Mouse (Mus musculus) activated CD4-positive, CD25-positive, alpha-beta regulatory T cell, adult 4 months (primary cell): ENCODE measurements around the gene Scd1. TPM values are rescaled to one million over a fixed set of nuclear protein-coding genes. Genes with fewer than 3 reads are reported as not detected.
A peak's percentile ranks its signal among the peaks of the same experiment; 100 is the strongest.
"Not testable (repeated sequence)": the region's sequence is repeated elsewhere in the genome, so short reads cannot be mapped to it uniquely, and the experiment has no call there.

Experiments used
- ATAC-seq: one replicate; pipeline ENCODE4 v1.8.0; 2017
- polyA plus RNA-seq, 2 experiments: library from polyadenylated mRNA; unstranded; fragments of 100-300 nt; shearing (Covaris generic); gene quantifications; one replicate each; pipeline ENCODE4 v1.2.1; 2017

Scd1 gene
- polyA plus RNA-seq, 2 experiments from 2014 or later, result 3.2 TPM; not detected in 1

DNA sequence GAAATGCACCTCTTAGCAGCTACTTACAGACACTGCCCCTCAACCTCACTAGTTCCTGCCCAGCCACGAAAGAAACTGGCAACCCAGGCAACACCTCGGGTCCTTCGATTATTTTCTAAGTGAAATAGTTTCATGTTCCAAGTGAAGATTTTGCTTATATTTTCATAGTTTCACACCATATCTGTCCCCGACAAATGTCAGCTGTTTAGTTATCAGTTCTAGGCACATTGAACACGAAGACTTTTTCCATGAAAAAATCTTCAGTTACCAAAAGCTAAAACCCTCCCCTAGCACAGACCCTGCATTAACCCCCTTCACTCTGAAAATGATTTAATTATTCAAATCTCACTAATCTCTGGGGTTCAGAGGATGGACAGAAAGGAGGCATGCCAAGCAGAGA lies 10.9 kb downstream of the Scd1 start:
- ATAC-seq, result no peak

DNA sequence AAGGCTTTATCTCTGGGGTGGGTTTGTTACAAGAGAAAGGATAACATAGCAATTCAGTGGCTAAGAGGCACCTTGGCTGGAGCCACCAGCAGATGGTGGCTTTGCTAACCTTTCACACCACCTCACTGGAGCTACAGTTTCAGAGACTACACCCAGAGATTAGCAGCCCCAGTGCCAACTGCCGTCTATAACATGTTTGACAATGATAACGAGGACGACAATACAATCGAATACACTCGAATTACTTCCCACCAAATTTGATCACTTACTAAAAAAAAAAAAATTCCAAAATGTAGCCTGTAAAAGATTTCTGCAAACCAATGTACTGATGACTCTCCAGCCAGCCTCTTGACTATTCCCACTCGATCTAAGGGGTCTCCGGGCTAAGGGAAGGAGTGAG lies 12.7 kb downstream of the Scd1 start:
- ATAC-seq, result no peak

DNA sequence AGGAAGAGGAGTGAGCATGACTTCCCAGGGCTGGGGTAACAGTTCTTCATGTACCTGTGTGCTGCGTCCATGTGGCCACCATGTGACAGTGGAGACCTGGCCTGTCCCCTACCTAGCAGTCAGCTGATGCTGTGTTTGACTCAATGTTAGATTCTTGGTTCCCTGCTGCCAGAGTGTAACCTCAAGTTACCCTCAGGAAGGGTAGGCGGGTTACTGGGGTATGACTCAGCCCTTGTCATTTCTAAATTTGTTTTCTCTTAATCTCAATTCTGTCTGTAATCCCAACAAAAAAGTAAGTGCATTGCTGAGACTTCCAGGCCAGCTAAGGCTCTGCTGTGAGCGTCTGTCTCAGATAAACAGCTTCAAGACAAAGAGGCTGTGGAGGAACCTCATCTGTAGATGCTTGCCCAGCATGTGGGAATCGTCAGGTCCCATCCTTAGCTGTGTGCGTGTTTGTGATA lies 13.7 kb downstream of the Scd1 start:
- ATAC-seq, result no peak

DNA sequence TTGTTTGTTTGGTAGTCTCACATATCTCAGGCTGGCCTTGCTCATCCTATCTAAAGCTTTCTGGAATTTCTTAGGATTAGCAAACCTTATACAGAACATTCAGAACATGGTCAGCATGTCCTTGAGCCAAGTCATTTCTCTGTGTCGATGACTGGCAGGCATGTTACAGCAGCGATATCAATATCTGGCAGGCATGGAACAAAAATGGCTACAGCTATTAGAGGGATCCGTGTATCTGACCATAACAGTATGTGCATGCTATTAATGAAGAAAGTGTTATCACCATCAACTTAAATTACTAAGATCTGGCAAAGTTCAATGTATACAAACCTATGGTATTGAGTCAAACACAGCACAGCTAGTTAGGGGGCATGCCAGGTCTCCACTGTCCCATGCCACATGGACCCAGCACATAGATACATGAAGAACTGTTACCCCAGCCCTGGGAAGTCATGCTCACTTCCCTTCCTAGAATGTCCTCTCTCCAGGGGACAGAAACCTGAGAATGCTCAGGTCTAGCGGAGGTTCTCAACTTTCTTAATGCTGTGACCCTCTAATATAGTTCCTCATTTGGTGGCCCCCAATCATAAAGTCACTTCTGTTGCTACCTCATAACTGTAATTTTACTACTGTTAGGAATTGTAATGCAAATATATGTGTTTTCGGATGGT lies 15.2 kb downstream of the Scd1 start:
- no peak for ATAC-seq

DNA sequence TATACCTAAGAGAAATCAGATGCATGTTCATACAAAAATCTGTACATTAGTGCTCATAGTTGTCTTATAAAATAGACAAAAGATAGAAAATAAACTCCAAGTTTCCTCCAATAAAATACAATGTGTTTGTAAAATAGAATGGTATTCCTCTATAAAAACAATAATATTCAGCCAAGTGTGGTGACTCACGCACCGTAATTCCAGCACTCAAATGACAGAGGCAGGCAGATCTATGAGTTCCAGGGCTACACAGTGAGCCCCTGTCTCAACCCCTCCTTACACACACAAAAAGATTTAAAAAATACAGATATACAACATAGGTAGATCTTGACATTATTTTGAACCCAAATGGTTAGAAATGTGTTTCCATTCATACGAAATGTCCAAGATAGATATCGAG lies 15.8 kb downstream of the Scd1 start:
- no peak for ATAC-seq

DNA sequence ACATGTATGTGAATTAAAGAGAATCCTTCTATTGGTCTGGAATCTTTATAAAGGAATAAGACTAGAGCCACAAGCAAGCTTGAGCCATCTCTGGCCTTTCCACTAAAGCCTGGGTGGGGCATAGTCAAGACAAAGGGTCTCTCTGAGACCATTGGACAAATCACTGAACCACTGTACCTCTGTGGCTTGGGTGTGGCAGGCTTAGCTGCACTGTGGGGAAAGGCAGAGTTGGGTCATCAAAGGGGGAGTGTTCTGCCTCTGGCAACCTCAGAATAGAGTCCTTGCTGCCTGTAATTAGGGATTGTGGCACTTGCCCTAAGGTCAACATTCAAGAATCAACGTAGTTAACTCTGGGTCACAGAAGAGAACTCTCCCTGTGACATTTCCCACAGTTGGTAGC lies 18.2 kb downstream of the Scd1 start:
- ATAC-seq, result no peak

DNA sequence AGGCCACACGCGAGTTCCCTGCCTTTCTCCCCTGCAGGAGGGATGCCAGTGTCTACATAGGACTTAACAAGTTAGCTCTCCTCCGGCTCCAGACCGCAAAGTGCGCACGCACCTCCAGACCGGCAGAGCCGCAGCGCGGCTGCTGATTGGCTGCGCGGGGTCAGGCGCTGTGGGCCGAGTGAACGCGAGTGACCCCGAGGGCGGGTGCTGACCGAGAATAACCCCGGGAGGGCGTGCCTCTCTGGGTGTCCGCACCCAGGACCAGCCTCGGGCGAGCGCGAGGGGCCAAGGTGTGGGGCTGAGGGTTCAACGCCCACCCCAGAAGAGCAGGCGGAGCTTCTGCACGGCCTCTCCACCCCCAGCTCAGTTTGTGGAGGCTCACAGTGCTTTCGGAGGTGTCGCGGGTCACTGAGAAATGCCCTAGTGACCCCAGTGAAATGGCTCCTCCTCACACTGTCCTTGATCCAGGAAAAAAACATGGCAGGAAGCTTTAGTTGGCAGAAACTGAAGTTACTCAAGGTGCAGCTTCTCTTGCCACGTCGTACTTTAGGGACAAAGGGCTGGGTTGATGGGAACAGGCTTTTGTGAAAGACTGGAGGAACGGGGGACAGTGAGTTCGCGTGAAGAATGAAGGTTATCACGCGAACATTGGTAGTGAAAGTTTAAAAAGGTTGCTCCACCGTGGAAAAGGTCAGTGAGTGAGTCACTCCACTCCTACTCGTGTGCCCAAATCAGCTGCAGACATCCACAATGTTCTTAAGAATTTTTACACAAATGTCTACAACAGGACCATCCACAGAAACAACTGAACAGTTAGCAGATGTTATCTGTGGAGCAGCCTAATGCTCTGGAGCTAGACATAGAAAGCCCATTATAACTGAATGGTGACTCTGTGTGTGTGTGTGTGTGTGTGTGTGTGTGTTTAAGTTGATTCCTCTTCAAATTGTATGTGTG lies 18.9 kb downstream of the Scd1 start:
- peak; percentile 96 for ATAC-seq

DNA sequence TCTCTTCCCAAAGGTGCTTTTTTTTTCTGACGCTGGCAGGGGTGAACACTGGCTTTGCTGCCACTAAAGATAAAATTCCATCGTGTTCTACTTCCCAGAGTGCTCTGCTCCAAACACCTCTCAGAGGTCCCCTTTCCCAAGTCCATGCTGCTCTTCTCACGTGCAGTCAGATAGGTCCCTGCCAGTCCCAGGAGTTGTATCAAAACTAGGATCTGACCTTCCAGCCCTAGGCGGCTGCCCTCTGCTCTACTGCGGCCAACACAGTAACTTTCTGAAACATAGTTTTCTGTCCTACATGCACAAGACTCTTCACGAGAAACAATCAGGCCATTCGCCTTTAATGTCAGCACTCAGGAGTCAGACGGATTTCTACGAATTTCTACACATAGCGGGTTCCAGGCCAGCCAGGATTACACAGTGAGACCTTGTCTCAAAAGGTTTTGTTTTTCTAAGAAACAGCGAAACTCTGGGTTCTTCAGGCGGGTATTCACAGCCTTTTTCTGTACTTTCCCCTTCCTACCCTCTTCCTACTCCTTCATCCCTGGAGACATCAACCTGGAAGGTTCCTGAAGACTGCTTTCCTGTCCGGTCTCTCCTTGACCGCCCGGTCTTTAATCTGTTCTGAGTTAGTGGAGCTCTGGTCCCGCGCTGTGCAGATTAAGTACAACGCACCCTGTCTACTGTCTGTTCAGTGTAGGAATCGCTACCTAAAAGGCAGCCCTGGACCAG lies 19.8 kb downstream of the Scd1 start:
- no peak for ATAC-seq

DNA sequence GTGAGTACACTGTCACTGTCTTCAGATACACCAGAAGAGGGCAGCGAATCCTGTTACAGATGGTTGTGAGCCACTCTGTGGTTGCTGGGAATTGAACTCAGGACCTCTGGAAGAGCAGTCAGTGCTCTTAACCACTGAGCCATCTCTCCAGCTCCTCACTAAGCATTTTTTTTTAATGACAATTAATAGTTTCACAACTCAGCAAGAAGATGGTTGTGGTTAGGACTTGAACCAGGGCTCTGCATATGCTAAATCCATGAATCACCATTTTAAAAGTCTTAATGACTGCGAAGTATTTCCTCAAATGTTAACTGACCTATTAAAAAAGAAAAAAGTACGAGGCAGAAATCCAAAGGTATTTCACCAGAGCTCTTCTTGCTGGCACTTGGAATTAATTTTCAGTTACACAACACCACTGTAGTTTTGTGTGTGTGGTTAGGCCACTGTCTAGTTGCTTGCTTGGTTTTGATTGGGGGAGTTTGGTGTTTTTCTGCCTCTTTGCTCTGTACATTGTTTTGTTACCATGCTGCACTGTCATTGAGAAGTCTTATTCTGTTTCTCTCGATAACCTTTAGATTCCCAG lies 20.5 kb downstream of the Scd1 start:
- ATAC-seq, result no peak

DNA sequence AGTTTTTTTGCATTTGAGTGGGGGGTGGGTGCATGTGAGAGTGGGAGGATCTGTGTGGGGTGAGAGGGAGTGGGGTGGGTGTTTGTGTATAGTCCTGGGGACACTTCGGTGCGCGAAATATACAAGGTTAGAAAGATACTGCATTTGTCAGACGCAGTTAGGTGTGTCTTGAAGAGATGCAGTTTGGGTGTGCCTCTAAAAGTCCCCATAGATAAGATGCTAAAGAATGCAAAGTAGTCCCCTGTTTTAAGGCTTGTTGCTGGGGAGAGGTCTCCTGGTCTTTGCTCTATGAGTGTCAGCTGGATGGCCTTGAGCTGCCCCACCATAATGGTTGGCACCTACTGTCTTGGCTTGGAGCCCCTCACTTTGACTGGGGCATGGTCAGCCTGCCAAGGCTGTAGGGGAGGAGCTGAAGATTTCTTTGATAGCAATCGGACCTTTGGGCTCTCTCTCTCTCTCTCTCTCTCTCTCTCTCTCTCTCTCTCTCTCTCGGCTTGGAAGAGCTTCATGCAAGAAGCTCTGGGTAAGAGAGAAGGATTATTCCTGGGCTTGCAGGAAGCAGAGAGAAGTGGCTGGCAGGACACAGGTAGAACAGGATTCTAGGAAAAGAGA lies 21.7 kb downstream of the Scd1 start:
- ATAC-seq, result no peak

DNA sequence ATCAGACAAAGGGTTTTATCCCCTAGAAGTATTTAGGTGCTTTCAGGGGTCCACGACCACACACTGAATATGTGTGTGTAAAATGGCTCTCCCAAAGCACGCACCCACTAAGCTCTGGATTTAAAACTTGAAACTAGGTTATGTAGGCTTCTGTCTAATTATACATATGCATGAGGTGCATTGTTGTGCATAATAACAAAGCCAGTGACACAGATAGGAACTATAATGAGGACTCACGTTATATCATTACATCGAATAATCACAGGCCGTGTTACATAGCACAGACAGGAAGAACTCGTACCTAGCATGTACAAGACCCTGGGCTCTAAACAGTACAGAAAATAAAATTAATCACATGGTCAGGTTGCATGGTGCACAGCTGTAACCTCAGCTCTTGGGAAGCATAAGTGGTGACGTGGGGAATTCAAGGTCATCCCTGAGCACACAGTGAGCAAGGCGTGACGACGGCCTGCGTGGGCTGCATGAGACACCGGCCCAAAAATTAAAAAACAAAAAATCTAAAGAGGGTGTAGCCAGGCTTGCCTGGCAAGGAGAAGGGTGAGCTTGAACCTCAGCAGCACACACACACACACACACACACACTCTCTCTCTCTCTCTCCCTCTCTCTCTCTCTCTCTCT lies 24.9 kb downstream of the Scd1 start:
- ATAC-seq, result no peak

DNA sequence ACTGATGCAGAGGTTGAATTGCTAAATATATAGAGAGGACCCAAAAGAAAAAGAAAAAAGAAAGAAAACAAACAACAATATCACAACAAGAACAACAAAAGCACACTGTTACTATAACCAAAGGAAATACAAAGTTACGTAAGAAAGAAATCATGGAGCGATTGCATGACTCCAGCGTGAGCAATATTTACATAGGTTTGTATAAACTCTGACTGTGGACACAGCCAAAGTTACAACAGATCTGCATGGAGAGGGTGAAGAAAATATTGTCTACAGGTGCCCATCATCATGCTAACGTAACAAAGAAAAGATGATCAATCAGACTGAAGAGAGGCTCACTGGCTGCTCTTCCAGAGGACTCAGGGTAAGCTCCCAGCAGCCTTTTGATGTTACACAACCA lies 27.6 kb downstream of the Scd1 start:
- no peak for ATAC-seq

DNA sequence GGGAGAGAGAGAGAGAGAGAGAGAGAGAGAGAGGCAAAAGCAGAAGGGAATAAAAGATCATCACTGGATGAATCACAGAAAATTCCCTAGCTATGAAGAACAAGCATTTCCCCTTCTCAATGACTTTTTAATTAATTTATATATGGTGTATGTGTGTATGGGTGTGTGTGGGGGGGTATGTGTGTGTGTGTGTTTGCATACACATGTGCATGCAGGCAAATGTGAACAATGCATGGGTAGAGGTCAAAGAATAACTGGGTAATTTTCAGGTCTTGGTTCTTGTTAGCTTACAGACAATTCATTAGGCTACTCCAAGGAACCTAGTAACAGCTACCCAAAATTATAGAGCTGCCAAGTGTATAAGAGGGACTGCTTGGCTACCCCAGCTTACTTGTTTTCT lies 28.6 kb downstream of the Scd1 start:
- no peak for ATAC-seq

DNA sequence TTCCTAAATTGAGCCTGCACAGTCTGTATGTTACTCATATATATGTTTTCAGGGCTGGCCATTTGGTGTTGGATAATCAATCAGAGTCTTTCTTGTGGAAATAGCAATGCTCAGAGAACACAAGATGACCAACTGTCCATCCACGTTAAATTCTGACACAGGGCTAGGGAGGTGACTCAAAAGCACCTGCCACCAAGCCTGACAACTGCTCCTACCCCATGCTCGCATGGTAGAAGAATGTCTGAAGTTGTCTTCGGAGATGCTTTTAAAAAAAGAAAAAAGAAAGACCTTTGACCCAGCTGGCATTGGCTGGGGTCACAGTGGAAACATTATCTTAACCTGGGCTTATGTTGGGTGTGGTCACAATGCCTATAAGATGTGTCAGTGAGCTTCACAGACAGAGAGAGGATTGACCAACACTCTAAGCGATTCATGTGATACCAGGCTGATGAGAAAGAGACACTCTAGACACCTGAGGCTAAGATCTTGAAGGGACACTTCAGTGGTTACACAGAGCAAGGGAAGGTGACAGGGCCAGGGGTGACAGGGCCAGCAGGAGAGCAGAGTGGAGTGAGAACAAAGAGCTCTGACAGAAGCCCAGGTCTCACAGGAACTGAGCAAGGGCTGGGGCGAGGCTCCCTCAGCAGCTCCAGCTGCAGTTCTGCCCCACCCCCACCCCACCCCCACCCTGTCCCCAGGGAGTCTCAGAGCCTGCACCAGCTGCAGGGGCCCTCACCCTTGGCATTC lies 29.9 kb downstream of the Scd1 start:
- no peak for ATAC-seq

DNA sequence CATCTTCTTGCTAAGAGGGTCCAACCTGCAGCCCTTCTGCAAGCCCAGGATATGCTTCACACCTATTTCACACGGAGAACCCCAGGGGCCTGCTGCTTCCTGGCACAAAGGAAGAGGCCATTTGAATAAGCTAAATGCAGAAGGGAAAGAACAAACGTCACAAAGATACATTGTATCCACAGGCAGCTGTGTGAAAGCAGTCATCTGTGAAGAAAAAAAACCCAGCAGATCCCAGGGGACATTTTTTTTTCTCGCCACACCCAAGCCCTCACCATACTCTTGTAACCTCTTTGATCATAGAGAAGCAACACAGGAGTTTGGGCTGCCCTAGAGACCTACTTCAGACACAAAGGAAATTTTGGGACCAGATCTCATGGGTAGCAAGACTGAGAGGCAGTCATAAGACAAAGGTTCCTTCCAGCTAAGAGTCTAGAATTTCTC lies 31.1 kb downstream of the Scd1 start:
- no peak for ATAC-seq

DNA sequence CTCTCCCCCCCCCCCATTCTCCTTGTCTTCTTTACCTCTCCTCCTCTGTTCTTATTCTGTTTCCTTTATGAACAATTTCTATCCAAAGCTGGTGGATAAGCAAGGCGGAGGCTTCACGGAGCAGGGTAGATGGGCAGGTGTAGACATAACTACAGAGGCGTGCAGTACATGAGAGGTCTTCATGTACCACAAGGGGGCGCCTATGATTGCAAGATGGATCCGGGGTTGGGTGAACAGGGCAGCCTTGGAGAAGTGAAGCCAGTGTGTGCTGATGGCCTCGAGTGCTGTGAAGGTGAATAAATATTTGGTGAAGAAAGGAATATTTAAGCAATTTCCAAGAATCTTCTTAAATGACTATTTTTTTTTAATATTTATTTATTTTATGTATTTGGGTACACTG lies 34.7 kb downstream of the Scd1 start:
- peak; percentile 73 for ATAC-seq

DNA sequence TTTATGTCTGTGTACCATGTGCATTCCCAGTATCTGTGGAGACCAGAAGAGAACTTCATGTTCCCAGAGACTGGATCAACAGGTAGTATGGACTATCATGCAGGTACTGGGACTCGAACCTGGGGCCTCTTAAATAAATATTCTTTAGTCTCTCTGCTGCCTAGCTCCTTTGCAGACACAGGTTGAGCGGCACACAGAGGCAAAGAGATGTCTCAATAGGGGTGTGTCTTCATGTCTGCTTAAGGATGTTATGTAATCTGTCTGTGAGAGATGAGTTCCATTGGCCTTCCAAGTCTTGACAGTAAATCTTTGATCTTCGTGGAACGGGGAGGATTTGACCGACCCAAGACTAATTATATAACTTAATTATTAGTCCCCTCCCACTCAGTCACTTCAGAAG lies 37.4 kb downstream of the Scd1 start:
- no peak for ATAC-seq

DNA sequence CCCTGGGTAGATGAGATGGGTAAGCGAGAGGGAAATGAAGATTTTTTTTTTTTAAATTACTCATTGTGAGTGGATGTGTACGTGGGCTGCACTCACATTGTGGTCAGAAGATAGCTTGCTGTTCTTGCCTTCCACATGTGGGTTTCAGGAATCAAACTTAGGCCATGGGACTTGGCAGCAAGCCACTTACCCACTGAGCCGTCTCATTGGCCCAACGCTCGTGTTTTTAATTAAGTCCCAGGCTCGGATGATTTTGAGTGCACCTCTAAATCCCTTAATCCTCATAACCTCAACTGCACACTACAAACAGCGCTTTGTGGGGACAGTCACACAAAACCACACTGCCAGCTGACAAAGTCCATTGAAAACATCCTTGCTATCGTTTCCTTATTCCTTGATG lies 38.3 kb downstream of the Scd1 start:
- no peak for ATAC-seq

DNA sequence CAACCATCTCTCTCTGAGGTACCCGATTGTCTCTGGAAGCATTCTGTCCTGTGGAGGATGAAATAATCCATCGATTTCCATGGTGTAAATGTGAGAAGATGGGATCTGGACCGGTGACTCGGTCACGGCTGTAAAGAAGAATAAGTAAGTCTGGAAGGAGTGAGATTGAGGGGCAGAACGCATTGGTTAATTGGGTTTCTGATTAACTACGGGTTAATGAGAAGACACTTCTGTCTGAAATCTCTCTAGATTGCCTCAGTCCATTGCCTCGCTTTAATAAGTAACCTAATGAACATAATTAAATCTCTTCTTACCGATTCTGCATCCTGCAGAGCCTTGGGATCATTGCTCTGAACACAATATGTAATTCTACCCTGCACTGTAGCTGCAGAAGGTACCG lies 40.6 kb downstream of the Scd1 start:
- not testable (repeated sequence) for ATAC-seq

DNA sequence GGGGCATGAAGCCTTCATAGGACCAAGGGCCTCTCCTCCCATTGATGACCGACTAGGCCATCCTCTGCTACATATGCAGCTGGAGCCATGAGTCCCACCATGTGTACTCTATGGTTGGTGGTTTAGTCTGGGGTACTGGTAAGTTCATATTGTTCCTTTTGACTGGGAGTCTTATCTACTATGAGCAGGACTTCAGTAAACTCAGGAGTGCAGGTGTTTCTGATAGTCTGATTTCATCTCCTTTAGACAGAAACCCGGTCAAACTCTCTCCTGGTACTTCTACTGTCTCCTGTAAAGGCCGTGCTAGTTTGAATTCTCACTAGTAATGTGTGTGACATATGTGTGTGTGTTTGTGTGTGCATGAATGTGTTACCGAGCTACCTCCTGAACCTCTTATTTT lies 41.9 kb downstream of the Scd1 start:
- ATAC-seq, result no peak

DNA sequence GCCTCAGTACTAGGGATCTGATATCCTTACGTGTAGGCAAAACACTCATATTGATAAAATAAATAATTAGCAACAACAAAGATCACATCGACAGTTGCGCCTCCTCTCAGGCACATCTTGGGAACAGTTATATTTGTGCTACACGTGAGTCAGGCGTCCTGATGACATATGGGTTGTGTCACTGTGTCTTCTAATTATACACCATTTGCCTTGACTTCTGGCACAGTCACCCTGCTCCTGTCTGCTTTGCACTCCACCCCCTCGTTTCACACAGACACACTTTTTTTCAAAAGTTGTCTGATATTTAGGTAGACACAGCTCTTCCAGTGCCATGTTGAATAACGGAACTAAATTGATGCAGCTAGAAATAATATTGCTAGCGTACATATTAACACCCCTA lies 43.6 kb downstream of the Scd1 start:
- ATAC-seq, result no peak
